Mouse (Mus musculus): ENCODE results near the gene Cdk5rap1.

Gene Cdk5rap1

GRCm38 (mm10) chr2:154372842-154373500, at the start of gene Cdk5rap1:
Gene Cdk5rap1, minus strand, starts transcription at chr2:154373010.
- DNase-seq (ENCODE audit: low read depth, low spot score): no peak

- no peak for DNase-seq (ENCODE audit: low read depth, low spot score)
These were observed 49.4 kb upstream of the Cdk5rap1 start for GRCm38 (mm10) chr2:154422181-154422580.

GRCm38 (mm10) chr2:154420942-154421731, 48.3 kb upstream of the Cdk5rap1 start:
- no peak for DNase-seq (ENCODE audit: low read depth, low spot score)

- no peak for DNase-seq (ENCODE audit: low read depth, low spot score)
These were observed 47.1 kb upstream of the Cdk5rap1 start for GRCm38 (mm10) chr2:154419631-154420515.

- no peak for DNase-seq (ENCODE audit: low read depth, low spot score)
These were observed 45.2 kb upstream of the Cdk5rap1 start for GRCm38 (mm10) chr2:154418001-154418400.

GRCm38 (mm10) chr2:154417107-154417506, 44.3 kb upstream of the Cdk5rap1 start:
- peak; percentile 34 for DNase-seq (ENCODE audit: low read depth, low spot score)

- DNase-seq (ENCODE audit: low read depth, low spot score): no peak
These were observed 39.3 kb upstream of the Cdk5rap1 start for GRCm38 (mm10) chr2:154412018-154412666.

GRCm38 (mm10) chr2:154410355-154410754, 37.5 kb upstream of the Cdk5rap1 start:
- no peak for DNase-seq (ENCODE audit: low read depth, low spot score)

GRCm38 (mm10) chr2:154407643-154408445, 35.0 kb upstream of the Cdk5rap1 start, which contains the start of gene Snta1:
Gene Snta1, minus strand, starts transcription at chr2:154408099.
- DNase-seq (ENCODE audit: low read depth, low spot score): peak; percentile 55

GRCm38 (mm10) chr2:154407063-154407642, 34.3 kb upstream of the Cdk5rap1 start:
- DNase-seq (ENCODE audit: low read depth, low spot score): no peak

GRCm38 (mm10) chr2:154405447-154405994, 32.7 kb upstream of the Cdk5rap1 start:
- DNase-seq (ENCODE audit: low read depth, low spot score): no peak

- DNase-seq (ENCODE audit: low read depth, low spot score): no peak
These were observed 30.0 kb upstream of the Cdk5rap1 start for GRCm38 (mm10) chr2:154402811-154403210.

GRCm38 (mm10) chr2:154401976-154402375, 29.2 kb upstream of the Cdk5rap1 start:
- no peak for DNase-seq (ENCODE audit: low read depth, low spot score)

GRCm38 (mm10) chr2:154399325-154399724, 26.5 kb upstream of the Cdk5rap1 start:
- DNase-seq (ENCODE audit: low read depth, low spot score): no peak

- DNase-seq (ENCODE audit: low read depth, low spot score): no peak
These were observed 25.5 kb upstream of the Cdk5rap1 start for GRCm38 (mm10) chr2:154398267-154398666.

GRCm38 (mm10) chr2:154396529-154396928, 23.7 kb upstream of the Cdk5rap1 start:
- DNase-seq (ENCODE audit: low read depth, low spot score): no peak

- no peak for DNase-seq (ENCODE audit: low read depth, low spot score)
These were observed 21.8 kb upstream of the Cdk5rap1 start for GRCm38 (mm10) chr2:154394602-154395001.

- no peak for DNase-seq (ENCODE audit: low read depth, low spot score)
These were observed 17.6 kb upstream of the Cdk5rap1 start for GRCm38 (mm10) chr2:154390180-154390964.

- no peak for DNase-seq (ENCODE audit: low read depth, low spot score)
These were observed 6.3 kb upstream of the Cdk5rap1 start for GRCm38 (mm10) chr2:154379103-154379502.

All from c-Kit-negative CD71-positive TER-119-positive erythroid progenitor cells, embryonic 14.5 days (primary cell).